Mouse (Mus musculus): Measurements from ENCODE around the gene Asmt.
A peak's percentile ranks its signal among the peaks of the same experiment; 100 is the strongest.

The Asmt gene

GRCm38 (mm10) chrX:170672594-170673092, at the start of gene Asmt:
Gene Asmt, plus strand, starts transcription at chrX:170672644.
- no peak for DNase-seq

DNA sequence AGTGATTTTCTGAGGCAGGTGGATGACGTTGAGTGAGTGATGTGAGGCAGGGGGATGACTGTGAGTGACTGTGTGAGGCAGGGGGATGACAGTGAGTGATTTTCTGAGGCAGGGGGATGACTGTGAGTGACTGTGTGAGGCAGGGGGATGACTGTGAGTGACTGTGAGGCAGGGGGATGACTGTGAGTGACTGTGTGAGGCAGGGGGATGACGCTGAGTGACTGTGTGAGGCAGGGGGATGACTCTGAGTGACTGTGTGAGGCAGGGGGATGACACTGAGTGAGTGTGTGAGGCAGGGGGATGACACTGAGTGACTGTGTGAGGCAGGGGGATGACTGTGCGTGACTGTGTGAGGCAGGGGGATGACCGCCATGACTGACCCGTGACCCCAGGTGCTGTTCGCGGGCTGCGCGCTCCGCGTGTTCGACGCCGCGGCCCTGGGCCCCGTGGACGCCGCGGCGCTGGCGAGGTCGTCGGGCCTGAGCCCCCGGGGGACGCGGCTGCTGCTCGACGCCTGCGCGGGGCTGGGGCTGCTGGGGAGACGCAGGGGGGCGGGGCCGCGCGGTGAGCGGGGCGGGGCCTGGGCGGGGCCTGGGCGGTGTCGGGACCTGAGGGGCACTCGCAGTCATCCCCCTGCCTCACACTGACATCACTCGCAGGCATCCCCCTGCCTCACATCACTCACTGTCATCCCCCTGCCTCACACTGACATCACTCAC, 948 bp downstream of the Asmt start:
- no peak for DNase-seq

DNA sequence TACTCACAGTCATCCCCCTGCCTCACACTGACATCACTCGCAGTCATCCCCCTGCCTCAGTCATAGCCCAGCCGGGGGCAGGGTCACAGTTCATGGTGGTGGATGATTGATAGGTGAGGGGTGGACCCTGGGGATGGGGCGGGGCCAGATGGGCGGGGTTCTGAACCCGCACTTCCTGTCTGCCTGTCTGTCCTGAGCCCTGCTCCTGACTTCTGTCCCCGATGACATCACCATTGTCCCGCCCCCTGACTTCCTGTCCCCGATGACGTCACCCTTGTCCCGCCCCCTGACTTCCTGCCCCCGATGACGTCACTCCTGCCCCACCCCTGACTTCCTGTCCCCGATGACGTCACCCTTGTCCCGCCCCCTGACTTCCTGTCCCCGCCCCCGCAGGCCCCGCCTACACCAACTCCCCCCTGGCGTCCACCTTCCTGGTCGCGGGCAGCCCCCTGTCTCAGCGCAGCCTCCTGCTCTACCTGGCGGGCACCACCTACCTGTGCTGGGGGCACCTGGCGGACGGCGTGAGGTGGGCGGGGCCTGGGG, 1.9 kb downstream of the Asmt start:
- DNase-seq, result peak; percentile 31 to 42

GRCm38 (mm10) chrX:170674885-170675876, 2.7 kb downstream of the Asmt start:
- DNase-seq, result peak in 1 of 2 experiments; percentile 24

DNA sequence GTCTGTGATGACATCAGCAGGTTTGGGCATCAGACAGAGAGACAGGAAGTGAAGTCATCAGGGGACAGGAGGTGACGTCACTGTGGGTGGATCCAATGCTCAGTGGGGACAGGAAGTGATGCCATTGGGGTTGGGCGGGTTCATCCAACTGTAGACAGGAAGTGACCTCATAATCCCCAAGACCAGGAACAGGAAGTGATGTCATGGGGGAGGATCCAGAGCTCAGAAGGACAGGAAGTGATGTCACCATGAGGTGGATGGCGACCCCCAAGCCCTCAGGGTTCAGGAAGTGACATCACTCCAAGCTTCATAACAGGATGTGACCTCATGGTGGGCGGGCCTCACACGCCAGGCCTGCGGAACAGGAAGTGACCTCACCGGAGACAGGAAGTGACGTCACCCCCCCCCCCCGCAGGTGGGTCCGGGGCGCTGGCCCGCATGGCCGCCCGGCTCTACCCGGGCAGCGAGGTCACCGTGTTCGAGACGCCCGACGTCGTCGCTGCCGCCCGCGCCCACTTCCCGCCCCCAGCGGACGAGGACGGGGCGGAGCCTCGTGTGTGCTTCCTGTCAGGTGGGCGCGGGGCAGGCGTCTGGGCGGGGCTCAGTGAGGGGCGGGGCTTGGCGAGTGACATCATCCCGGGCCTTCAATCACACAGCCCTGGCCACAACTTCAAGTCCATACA, 3.6 kb downstream of the Asmt start:
- DNase-seq, result no peak

- DNase-seq, result no peak
Observed at GRCm38 (mm10) chrX:170676606-170677239, 4.3 kb downstream of the Asmt start.

GRCm38 (mm10) chrX:170677266-170677665, 4.8 kb downstream of the Asmt start:
- no peak for DNase-seq

DNA sequence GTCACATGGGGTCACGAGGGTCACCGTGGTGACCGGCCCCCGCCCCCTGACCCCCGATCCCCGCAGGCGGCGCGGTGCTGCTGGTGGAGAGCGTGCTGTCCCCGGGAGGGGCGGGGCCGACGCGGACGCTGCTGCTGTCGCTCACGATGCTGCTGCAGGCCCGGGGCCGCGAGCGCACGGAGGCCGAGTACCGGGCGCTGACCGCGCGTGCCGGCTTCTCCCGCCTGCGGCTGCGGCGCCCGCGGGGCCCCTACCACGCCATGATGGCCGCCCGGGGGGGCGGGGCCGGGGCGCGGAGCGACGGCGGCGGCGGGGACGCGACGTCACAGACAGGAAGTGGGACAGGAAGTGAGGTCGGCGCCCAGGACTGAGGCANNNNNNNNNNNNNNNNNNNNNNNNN, 5.2 kb downstream of the Asmt start:
- DNase-seq, result no peak

Data from cerebellum, postnatal 36 days (tissue).